Mouse (Mus musculus): ENCODE results near the gene Gpbp1. TPM values are rescaled to one million over a fixed set of nuclear protein-coding genes. Genes with fewer than 3 reads are reported as not detected.
A peak's percentile ranks its signal among the peaks of the same experiment; 100 is the strongest.

Gene Gpbp1
- polyA plus RNA-seq, 1 experiment from 2014 or later = 35.2 TPM

DNA sequence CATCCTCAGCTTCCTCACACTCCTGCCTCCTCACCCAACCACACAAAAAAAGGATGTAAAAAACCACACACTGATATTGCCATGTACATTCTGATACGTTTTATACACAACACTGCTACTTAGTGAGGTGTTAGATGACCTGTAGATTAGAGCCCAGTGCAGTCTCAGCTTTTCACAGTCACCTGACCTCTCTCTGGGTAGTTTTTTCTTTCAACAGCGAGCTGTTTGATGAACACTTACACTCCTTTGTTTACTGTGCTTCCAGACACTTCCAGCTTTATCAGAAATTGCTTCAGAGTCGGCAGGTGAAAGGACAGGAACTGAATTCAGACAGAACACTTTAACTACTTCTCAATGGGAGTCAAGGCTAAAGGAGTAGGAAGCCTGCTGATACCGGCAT, 30.5 kb upstream of the Gpbp1 start:
- H3K4me1 ChIP-seq (ENCODE audit: control insufficient read depth, low read depth, low read length) = no peaks in the 10 kb centered on the region
- H3K4me2 ChIP-seq (ENCODE audit: low read depth, low read length) = no peak overlapping the region
- no peaks in the 10 kb centered on the region for H3K27me3 ChIP-seq (ENCODE audit: control insufficient read depth, insufficient read depth, low read depth, low read length)
- no peaks in the 10 kb centered on the region for H3K9me3 ChIP-seq (replicated peaks; ENCODE audit: control insufficient read depth, low read length)
- 48% methylated on average over 4 of the region's 4 CpGs for WGBS (ENCODE audit: insufficient replicate concordance)
- no peaks in the 10 kb centered on the region for H3K36me3 ChIP-seq (ENCODE audit: control insufficient read depth, insufficient read depth)
- no peak for ATAC-seq (ENCODE audit: low read depth)
- no peak overlapping the region for H3K9ac ChIP-seq (ENCODE audit: low read depth, low read length)
- no peak overlapping the region for H3K27ac ChIP-seq (ENCODE audit: low read length)
- H3K4me3 ChIP-seq (ENCODE audit: low read depth, low read length) = no peak overlapping the region

DNA sequence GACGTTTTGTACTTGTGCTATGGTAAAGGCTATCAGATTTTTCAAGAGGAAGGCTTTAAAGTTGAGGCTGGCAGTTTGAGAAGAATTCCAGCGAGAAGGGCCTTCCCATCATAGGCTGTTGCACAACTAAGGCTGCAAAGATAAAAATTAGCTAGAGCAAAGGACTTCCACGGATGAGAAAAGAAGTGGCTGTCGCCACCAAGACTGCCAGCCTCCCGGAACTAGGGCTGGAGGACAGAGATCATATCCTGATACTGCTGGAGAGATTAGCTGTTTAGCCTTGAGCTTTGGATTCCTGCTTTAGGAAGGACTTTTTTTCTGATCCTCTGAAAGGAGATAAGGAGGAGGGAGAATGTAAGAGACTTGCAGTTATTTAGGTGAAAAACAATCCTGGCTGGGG, 28.4 kb upstream of the Gpbp1 start:
- Histone ChIP-seq H3K27ac (ENCODE audit: low read length) (no peak overlapping the region), H3K4me2 (ENCODE audit: low read depth, low read length) (no peak overlapping the region), H3K27me3 (ENCODE audit: control insufficient read depth, insufficient read depth, low read depth, low read length) (no peaks in the 10 kb centered on the region), H3K9me3 (replicated peaks; ENCODE audit: control insufficient read depth, low read length) (no peaks in the 10 kb centered on the region), H3K4me1 (ENCODE audit: control insufficient read depth, low read depth, low read length) (no peaks in the 10 kb centered on the region), H3K36me3 (ENCODE audit: control insufficient read depth, insufficient read depth) (no peaks in the 10 kb centered on the region), H3K9ac (ENCODE audit: low read depth, low read length) (no peak overlapping the region), H3K4me3 (ENCODE audit: low read depth, low read length) (no peak overlapping the region)
- 36% methylated on average over 5 of the region's 5 CpGs for WGBS (ENCODE audit: insufficient replicate concordance)
- ATAC-seq (ENCODE audit: low read depth) = no peak

DNA sequence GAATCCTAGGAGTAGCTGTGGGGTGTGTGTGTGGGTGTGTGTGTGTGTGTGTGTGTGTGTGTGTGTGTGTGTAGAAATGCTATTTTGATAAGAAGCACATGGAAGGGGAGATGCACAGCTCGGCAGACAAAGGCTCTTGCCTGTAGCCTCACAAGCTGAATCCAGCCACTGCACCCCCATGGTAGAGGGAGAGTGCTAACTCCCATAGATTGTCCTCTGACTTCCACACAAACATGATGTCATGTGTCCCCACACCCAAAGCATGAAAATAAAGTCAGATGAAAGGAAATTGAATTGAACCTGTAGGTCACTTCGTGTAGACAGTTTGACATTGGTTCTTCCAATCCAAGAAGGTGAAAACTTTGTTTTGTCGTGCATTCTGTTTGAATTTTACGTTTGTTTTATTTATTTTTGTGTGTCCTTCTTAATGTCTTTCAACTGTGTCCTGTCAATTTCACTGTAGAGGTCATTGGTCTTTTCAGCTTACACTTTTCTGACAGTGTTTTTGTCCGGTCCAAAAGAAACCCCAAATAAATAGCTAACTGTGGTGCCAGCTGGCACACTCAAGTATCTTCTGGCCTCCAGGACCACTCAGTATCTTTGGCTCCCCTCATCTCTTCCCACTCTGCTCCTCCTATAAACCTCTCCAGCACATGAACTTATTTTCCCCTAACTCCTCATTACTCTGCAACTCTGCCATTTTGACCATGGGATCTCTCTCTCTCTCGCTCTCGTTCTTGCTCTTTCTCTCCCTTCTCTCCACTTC, 26.7 kb upstream of the Gpbp1 start:
- no peak for ATAC-seq (ENCODE audit: low read depth)
- Histone ChIP-seq H3K36me3 (ENCODE audit: control insufficient read depth, insufficient read depth) (no peaks in the 10 kb centered on the region), H3K27ac (ENCODE audit: low read length) (no peak overlapping the region), H3K9me3 (replicated peaks; ENCODE audit: control insufficient read depth, low read length) (no peaks in the 10 kb centered on the region), H3K9ac (ENCODE audit: low read depth, low read length) (no peak overlapping the region), H3K4me3 (ENCODE audit: low read depth, low read length) (no peak overlapping the region), H3K27me3 (ENCODE audit: control insufficient read depth, insufficient read depth, low read depth, low read length) (no peaks in the 10 kb centered on the region), H3K4me1 (ENCODE audit: control insufficient read depth, low read depth, low read length) (no peaks in the 10 kb centered on the region), H3K4me2 (ENCODE audit: low read depth, low read length) (no peak overlapping the region)
- WGBS (ENCODE audit: insufficient replicate concordance) = 71% methylated on average over 7 of the region's 7 CpGs

DNA sequence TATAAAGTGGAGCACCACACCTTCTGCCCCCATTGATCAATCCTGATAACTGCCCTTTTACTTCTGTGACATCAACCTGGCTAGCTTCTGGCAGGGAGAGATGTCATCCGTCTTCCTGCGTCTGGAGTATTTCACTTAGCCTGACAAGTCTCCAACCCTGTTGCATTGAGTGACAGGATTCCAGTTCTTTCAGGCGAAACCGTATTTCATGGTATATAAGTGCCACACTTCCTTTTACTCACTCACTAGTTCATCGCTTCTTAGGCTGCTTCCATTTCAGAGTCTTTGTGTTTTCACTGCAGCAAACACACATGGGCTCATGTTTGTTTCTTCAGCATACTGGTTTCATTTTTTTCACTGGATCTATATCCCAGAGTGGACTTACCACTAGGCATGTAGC, 19.5 kb upstream of the Gpbp1 start:
- no peaks in the 10 kb centered on the region for H3K9me3 ChIP-seq (replicated peaks; ENCODE audit: control insufficient read depth, low read length)
- no peak overlapping the region for H3K27ac ChIP-seq (ENCODE audit: low read length)
- H3K4me1 ChIP-seq (ENCODE audit: control insufficient read depth, low read depth, low read length) = no peaks in the 10 kb centered on the region
- 33% methylated on average over 5 of the region's 5 CpGs for WGBS (ENCODE audit: insufficient replicate concordance)
- no peak overlapping the region for H3K9ac ChIP-seq (ENCODE audit: low read depth, low read length)
- no peak for ATAC-seq (ENCODE audit: low read depth)
- no peaks in the 10 kb centered on the region for H3K36me3 ChIP-seq (ENCODE audit: control insufficient read depth, insufficient read depth)
- H3K4me3 ChIP-seq (ENCODE audit: low read depth, low read length) = no peak overlapping the region
- H3K27me3 ChIP-seq (ENCODE audit: control insufficient read depth, insufficient read depth, low read depth, low read length) = no peaks in the 10 kb centered on the region
- no peak overlapping the region for H3K4me2 ChIP-seq (ENCODE audit: low read depth, low read length)

DNA sequence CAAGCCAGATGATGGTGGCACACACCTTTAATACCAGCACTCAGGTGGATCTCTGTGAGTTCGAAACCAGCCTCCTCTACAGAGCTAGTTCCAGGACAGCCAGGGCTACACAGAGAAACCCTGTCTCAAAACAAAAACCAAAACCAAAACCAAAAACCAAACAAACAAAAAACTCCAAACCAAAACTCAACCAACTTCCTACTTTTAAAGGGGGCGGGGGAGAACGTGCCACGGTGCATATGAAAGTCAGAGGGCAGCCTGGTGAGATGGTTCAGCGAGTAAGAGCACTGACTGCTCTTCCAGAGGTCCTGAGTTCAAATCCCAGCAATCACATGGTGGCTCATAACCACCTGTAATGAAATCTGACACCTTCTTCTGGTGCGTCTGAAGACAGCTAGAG, 18.7 kb upstream of the Gpbp1 start:
- Histone ChIP-seq H3K4me3 (ENCODE audit: low read depth, low read length) (no peak overlapping the region), H3K4me2 (ENCODE audit: low read depth, low read length) (no peak overlapping the region), H3K9ac (ENCODE audit: low read depth, low read length) (no peak overlapping the region), H3K4me1 (ENCODE audit: control insufficient read depth, low read depth, low read length) (no peaks in the 10 kb centered on the region), H3K27me3 (ENCODE audit: control insufficient read depth, insufficient read depth, low read depth, low read length) (no peaks in the 10 kb centered on the region), H3K36me3 (ENCODE audit: control insufficient read depth, insufficient read depth) (no peaks in the 10 kb centered on the region), H3K27ac (ENCODE audit: low read length) (no peak overlapping the region), H3K9me3 (replicated peaks; ENCODE audit: control insufficient read depth, low read length) (no peaks in the 10 kb centered on the region)
- ATAC-seq (ENCODE audit: low read depth) = no peak
- 31% methylated on average over 6 of the region's 6 CpGs for WGBS (ENCODE audit: insufficient replicate concordance)

DNA sequence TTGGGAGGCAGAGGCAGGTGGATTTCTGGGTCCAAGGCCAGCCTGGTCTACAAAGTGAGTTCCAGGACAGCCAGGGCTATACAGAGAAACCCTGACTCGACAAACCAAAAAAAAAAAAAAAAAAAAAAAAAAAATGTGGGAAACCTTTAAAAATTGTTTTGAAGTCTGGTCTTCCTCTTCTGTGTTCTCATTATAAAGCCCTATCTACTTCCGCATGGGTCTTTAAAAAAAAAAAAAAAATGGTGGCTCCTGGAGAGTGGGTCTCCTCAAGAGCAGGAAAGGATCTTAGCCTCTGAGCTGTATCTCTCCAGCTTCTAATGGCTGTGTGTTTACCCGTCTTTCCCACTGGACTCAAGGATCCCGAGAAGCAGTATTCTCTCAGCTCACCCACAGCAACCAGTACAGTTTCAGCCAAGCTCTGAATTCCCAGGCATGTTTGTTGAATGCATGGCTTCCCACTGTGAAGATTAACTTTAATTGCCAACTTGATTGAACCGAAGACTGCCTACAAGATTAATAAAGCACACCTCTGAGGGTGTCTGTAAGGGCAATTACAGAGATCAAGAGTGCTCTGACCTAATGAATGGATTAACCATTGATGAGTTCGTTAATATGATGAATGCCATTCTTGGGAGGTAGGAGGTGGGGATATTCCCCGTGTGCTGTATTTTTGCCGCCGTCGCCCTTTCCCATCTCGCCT, 4.6 kb upstream of the Gpbp1 start:
- WGBS (ENCODE audit: insufficient replicate concordance) = 67% methylated on average over 11 of the region's 11 CpGs
- no peak overlapping the region for H3K9ac ChIP-seq (ENCODE audit: low read depth, low read length)
- H3K27ac ChIP-seq (ENCODE audit: low read length) = no peak overlapping the region
- no peak overlapping the region for H3K4me3 ChIP-seq (ENCODE audit: low read depth, low read length)
- no peaks in the 10 kb centered on the region for H3K36me3 ChIP-seq (ENCODE audit: control insufficient read depth, insufficient read depth)
- peaks cover 16% of the 10 kb centered on the region for H3K27me3 ChIP-seq (ENCODE audit: control insufficient read depth, insufficient read depth, low read depth, low read length)
- no peak overlapping the region for H3K4me2 ChIP-seq (ENCODE audit: low read depth, low read length)
- ATAC-seq (ENCODE audit: low read depth) = no peak
- no peaks in the 10 kb centered on the region for H3K9me3 ChIP-seq (replicated peaks; ENCODE audit: control insufficient read depth, low read length)
- H3K4me1 ChIP-seq (ENCODE audit: control insufficient read depth, low read depth, low read length) = peaks cover 10% of the 10 kb centered on the region

DNA sequence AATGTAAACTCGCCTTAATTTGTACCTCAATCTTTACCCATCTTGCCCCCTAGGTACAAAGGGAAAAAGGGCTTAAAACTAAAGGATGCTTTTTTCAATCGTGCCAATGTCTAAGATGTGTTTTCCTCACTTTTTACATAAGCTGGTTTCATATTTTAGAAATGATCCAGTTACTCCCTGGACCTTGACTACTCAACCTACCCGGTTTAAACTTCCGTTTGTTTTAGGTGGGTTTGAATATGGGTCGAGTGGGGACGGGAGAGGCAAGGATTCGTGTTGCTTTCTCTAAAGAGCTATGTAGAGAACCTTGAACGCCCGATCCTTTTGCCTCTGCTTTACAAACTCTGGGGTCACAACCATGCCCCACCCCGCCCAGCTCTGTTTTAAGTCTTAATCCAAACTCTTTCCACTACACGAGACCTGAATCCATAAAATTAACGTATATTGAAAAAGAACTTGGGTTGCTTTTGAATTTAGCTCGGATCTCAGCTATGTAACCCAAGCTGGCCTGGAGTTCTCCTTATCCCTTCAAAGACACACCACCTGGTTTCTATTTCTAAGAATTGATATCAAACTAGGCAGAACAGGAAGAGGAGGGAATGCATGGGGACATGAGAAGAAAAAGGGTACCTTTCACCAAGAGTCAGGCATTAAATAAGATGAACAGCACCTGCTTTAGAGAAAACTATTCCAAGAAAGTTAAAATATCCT, 1.3 kb upstream of the Gpbp1 start:
- H3K27me3 ChIP-seq (ENCODE audit: control insufficient read depth, insufficient read depth, low read depth, low read length) = peaks cover 16% of the 10 kb centered on the region
- no peaks in the 10 kb centered on the region for H3K36me3 ChIP-seq (ENCODE audit: control insufficient read depth, insufficient read depth)
- no peaks in the 10 kb centered on the region for H3K9me3 ChIP-seq (replicated peaks; ENCODE audit: control insufficient read depth, low read length)
- H3K4me1 ChIP-seq (ENCODE audit: control insufficient read depth, low read depth, low read length) = peaks cover 10% of the 10 kb centered on the region
- H3K4me2 ChIP-seq (ENCODE audit: low read depth, low read length) = peak overlapping the region; percentile 96
- H3K9ac ChIP-seq (ENCODE audit: low read depth, low read length) = peak overlapping the region; percentile 8; the same call in 1 of the 2 replicates
- 23% methylated on average over 13 of the region's 13 CpGs for WGBS (ENCODE audit: insufficient replicate concordance)
- peak overlapping the region; percentile 84 for H3K4me3 ChIP-seq (ENCODE audit: low read depth, low read length)
- no peak for ATAC-seq (ENCODE audit: low read depth)
- peak overlapping the region; percentile 99; the same call in 1 of the 2 replicates for H3K27ac ChIP-seq (ENCODE audit: low read length)

DNA sequence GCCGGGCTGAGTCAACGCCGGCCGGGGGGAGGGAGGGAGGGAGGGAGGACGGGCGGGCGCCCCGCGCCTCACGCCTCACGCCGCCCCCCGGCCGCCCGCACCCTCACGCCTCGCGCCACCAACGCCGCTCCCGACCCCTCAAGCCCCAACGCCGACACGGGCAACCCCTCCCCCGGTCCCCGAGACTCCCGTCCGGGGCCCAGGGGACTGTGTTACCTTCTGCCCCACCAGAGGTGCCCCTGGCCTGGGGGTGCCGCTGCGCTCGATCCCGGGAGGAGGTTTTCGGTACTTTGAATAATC, 459 bp downstream of the Gpbp1 start:
- no peaks in the 10 kb centered on the region for H3K9me3 ChIP-seq (replicated peaks; ENCODE audit: control insufficient read depth, low read length)
- peaks cover 11% of the 10 kb centered on the region for H3K27me3 ChIP-seq (ENCODE audit: control insufficient read depth, insufficient read depth, low read depth, low read length)
- H3K4me3 ChIP-seq (ENCODE audit: low read depth, low read length) = peak overlapping the region; percentile 83
- peak overlapping the region; percentile 97 for H3K27ac ChIP-seq (ENCODE audit: low read length)
- no peaks in the 10 kb centered on the region for H3K36me3 ChIP-seq (ENCODE audit: control insufficient read depth, insufficient read depth)
- 0% methylated on average over 24 of the region's 33 CpGs for whole genome bisulfite sequencing (ENCODE audit: insufficient replicate concordance)
- H3K9ac ChIP-seq (ENCODE audit: low read depth, low read length) = peak overlapping the region; percentile 95
- H3K4me2 ChIP-seq (ENCODE audit: low read depth, low read length) = peak overlapping the region; percentile 85
- no peak for ATAC-seq (ENCODE audit: low read depth)
- H3K4me1 ChIP-seq (ENCODE audit: control insufficient read depth, low read depth, low read length) = peaks cover 19% of the 10 kb centered on the region
